Mouse (Mus musculus): Measurements from ENCODE around the gene Ralgps1.

DNA sequence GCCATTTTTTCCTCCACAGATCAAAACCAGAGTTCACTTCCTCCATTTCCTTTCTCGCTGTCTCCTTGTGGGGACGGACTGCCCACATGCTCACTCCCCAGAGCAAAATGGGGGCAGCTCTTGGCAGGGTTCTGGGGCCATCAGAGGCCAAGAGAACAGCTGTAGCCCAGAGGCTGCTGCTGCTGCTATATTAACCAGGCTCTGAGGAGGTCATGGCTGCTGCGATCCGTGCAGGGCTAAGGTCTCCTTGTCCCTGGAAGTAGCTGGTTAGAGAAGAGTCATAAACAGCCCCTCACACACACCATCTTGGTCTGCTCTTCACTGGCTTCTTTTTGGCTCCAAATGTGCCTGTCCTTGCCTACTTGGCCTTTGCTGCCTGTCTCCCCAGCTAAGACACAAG, 206.1 kb downstream of the Ralgps1 start:
- no peak for TF ChIP-seq CTCF (IDR thresholded peaks at IDR 0.05; ENCODE audit: extremely low read depth, insufficient read length, insufficient replicate concordance, low read depth, low read length)
- TF ChIP-seq POLR2A (IDR thresholded peaks at IDR 0.05; ENCODE audit: low read depth, low read length): no peak
